Comparison of ENCODE assay signal across 10 mouse cellular contexts in the genomic region with DNA sequence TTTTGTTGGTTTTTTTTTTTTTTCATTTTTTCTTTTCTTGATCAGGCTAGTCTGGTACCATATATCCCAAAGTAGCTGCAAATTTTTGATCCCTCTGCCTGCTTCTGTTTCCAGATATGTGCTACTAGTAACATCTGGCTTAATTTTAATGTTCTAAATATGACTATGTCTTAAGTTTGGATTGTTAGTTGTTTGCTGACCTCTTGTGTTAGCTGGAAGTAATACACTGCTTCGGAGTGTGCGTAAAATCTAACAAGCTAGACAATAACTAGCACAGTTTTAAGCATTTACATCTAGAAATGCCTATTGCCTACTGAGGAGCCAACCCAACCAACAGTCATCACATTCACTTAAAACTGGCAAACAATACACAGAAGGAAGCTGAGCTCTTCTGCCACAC. TPM values are rescaled to one million over a fixed set of nuclear protein-coding genes. Genes with fewer than 3 reads are reported as not detected.
DNase-seq lines count a peak whose midpoint lies in the region; ATAC-seq and TF ChIP-seq lines count a peak whose summit lies in the region.
"Had no signal": no experiment of that assay in that cellular context is flagged by ENCODE, and none has a peak within 500 bp of the region (broad histone marks: within the 10 kb centered on the region; RNA-seq: fewer than 3 reads in every experiment).

No protein-coding gene starts in this region.

- peak; percentile 64; the same call in 1 of the 2 replicates for ATAC-seq in forebrain, postnatal 0 days
- ATAC-seq in forebrain, embryonic 12.5 days (ENCODE audit: low FRiP score) = no peak
- no peak for ATAC-seq in liver, embryonic 14.5 days (ENCODE audit: insufficient read depth)
- no peak for ATAC-seq in erythroid progenitor cell, adult 5-6 weeks (replicated peaks; ENCODE audit: low FRiP score, poor library complexity, severe bottlenecking)

- peak; percentile 58 for DNase-seq in forebrain, postnatal 0 days
- no peak for DNase-seq in liver, embryonic 14.5 days (ENCODE audit: low read depth in 3 of 3, low spot score in 3 of 3)
- DNase-seq in liver = no peak
- peak; percentile 52 for DNase-seq in MEL (ENCODE audit: low read depth, low spot score)
- peak; percentile 62 for DNase-seq in lung, postnatal 36 days
- DNase-seq in urinary bladder, postnatal 25 days (ENCODE audit: low spot score) = no peak
- DNase-seq: liver, embryonic 13.5 days had no signal

- H3K9ac ChIP-seq in forebrain, postnatal 0 days = no peak overlapping the region
- no peak overlapping the region for H3K9ac ChIP-seq in forebrain, embryonic 12.5 days
- H3K9ac ChIP-seq in liver, embryonic 14.5 days (replicated peaks) = no peak overlapping the region
- H3K9ac ChIP-seq in MEL (ENCODE audit: control insufficient read depth, low read depth, low read length, poor library complexity, severe bottlenecking) = no peak overlapping the region
- H3K9ac ChIP-seq: hindbrain, embryonic 15.5 days; liver, embryonic 13.5 days had no signal

- no peak for TF ChIP-seq POLR2A in MEL (IDR thresholded peaks at IDR 0.05; ENCODE audit: control insufficient read depth in 1 of 2, insufficient read depth in 1 of 2, low read depth in 1 of 2, low read length in 2 of 2, poor library complexity in 1 of 2)

- peak; percentile 62 for TF ChIP-seq CTCF in forebrain, postnatal 0 days (IDR thresholded peaks at IDR 0.05; ENCODE audit: low read depth)
- TF ChIP-seq CTCF in liver, embryonic 14.5 days (IDR thresholded peaks at IDR 0.05; ENCODE audit: low read depth) = peak; percentile 37; the same call in 1 of the 2 replicates
- peak in 2 of 3 experiments; percentile 31 to 42; a peak in 3 of 6 replicates for TF ChIP-seq CTCF in MEL (IDR thresholded peaks at IDR 0.05 in 2 of 3, conservative IDR thresholded peaks at IDR 0.05 in 1 of 3; ENCODE audit: control insufficient read depth in 1 of 3, insufficient read depth in 1 of 3, low read depth in 2 of 3, low read length in 3 of 3, poor library complexity in 1 of 3, severe bottlenecking in 1 of 3)

- 79% methylated on average over 2 of the region's 2 CpGs for WGBS in forebrain, postnatal 0 days
- WGBS in forebrain, embryonic 12.5 days = 85% methylated on average over 2 of the region's 2 CpGs
- 74% methylated on average over 2 of the region's 2 CpGs for WGBS in liver, embryonic 14.5 days (ENCODE audit: insufficient replicate concordance)

- no peak overlapping the region for H3K27ac ChIP-seq in forebrain, postnatal 0 days (ENCODE audit: low read depth, low read length)
- no peak overlapping the region for H3K27ac ChIP-seq in forebrain, embryonic 12.5 days
- no peak overlapping the region for H3K27ac ChIP-seq in liver, embryonic 14.5 days
- no peak overlapping the region for H3K27ac ChIP-seq in MEL (ENCODE audit: control insufficient read depth, low read depth, low read length)
- H3K27ac ChIP-seq: hindbrain, embryonic 15.5 days; liver, embryonic 13.5 days had no signal

- no peaks in the 10 kb centered on the region for H3K27me3 ChIP-seq in forebrain, postnatal 0 days (ENCODE audit: insufficient read depth, low read length)
- no peaks in the 10 kb centered on the region for H3K27me3 ChIP-seq in forebrain, embryonic 12.5 days
- H3K27me3 ChIP-seq in liver, embryonic 14.5 days (ENCODE audit: control insufficient read depth, insufficient read depth, low read length) = no peaks in the 10 kb centered on the region
- no peaks in the 10 kb centered on the region for H3K27me3 ChIP-seq in MEL (ENCODE audit: control insufficient read depth in 1 of 2, insufficient read depth in 2 of 2, low read length in 2 of 2)
- H3K27me3 ChIP-seq: hindbrain, embryonic 15.5 days; liver, embryonic 13.5 days had no signal

- H3K4me3 ChIP-seq in forebrain, postnatal 0 days (ENCODE audit: low read depth, low read length) = no peak overlapping the region
- no peak overlapping the region for H3K4me3 ChIP-seq in forebrain, embryonic 12.5 days (replicated peaks)
- no peak overlapping the region for H3K4me3 ChIP-seq in liver, embryonic 14.5 days (ENCODE audit: insufficient read depth in 1 of 2, low read depth in 2 of 2, low read length in 2 of 2)
- no peak overlapping the region for H3K4me3 ChIP-seq in MEL (ENCODE audit: control insufficient read depth in 1 of 2, insufficient read depth in 1 of 2, low read depth in 2 of 2, low read length in 2 of 2)
- H3K4me3 ChIP-seq: hindbrain, embryonic 15.5 days; liver, embryonic 13.5 days had no signal

- peaks cover 5% of the 10 kb centered on the region for H3K79me2 ChIP-seq in MEL (ENCODE audit: control insufficient read depth, insufficient read depth, low read length, poor library complexity)

- no peak overlapping the region for H3K4me2 ChIP-seq in forebrain, postnatal 0 days (ENCODE audit: low read depth)
- no peak overlapping the region for H3K4me2 ChIP-seq in forebrain, embryonic 12.5 days
- no peak overlapping the region for H3K4me2 ChIP-seq in liver, embryonic 14.5 days (ENCODE audit: low read depth)
- H3K4me2 ChIP-seq: hindbrain, embryonic 15.5 days; liver, embryonic 13.5 days had no signal

- TF ChIP-seq RAD21 in MEL (IDR thresholded peaks at IDR 0.05; ENCODE audit: low read depth, low read length) = peak; percentile 45

- TF ChIP-seq EP300 in liver, embryonic 14.5 days (IDR thresholded peaks at IDR 0.05; ENCODE audit: low read depth) = no peak
- TF ChIP-seq EP300 in MEL (IDR thresholded peaks at IDR 0.05; ENCODE audit: low read depth in 1 of 2, low read length in 2 of 2) = no peak

- no peaks in the 10 kb centered on the region for H3K4me1 ChIP-seq in forebrain, postnatal 0 days (ENCODE audit: insufficient read depth)
- H3K4me1 ChIP-seq in forebrain, embryonic 12.5 days = no peaks in the 10 kb centered on the region
- H3K4me1 ChIP-seq in liver, embryonic 14.5 days (replicated peaks; ENCODE audit: control insufficient read depth in 2 of 2, insufficient read depth in 2 of 2, low read length in 1 of 2) = no peaks in the 10 kb centered on the region
- H3K4me1 ChIP-seq in MEL (ENCODE audit: control insufficient read depth in 1 of 2, insufficient read depth in 2 of 2, low read length in 2 of 2) = peaks cover 0 to 8% of the 10 kb centered on the region in 2 experiments; a peak in 2 of 4 replicates
- H3K4me1 ChIP-seq: hindbrain, embryonic 15.5 days; liver, embryonic 13.5 days had no signal

- H3K9me3 ChIP-seq in forebrain, postnatal 0 days (ENCODE audit: low read length) = no peaks in the 10 kb centered on the region
- H3K9me3 ChIP-seq in forebrain, embryonic 12.5 days = no peaks in the 10 kb centered on the region
- no peaks in the 10 kb centered on the region for H3K9me3 ChIP-seq in liver, embryonic 14.5 days (ENCODE audit: control insufficient read depth, low read length)
- H3K9me3 ChIP-seq in MEL (replicated peaks; ENCODE audit: insufficient read depth, low read length) = no peaks in the 10 kb centered on the region
- H3K9me3 ChIP-seq: hindbrain, embryonic 15.5 days; liver, embryonic 13.5 days had no signal

- peaks cover 24% of the 10 kb centered on the region for H3K36me3 ChIP-seq in forebrain, postnatal 0 days (ENCODE audit: insufficient read depth)
- peaks cover 16% of the 10 kb centered on the region for H3K36me3 ChIP-seq in forebrain, embryonic 12.5 days (replicated peaks)
- no peaks in the 10 kb centered on the region; the same call in none of the 2 replicates for H3K36me3 ChIP-seq in liver, embryonic 14.5 days (replicated peaks; ENCODE audit: control insufficient read depth, insufficient read depth, low read depth)
- peaks cover 11 to 14% of the 10 kb centered on the region in 2 experiments for H3K36me3 ChIP-seq in MEL (ENCODE audit: control insufficient read depth in 1 of 2, insufficient read depth in 2 of 2, low read length in 2 of 2)

RNA-seq across cellular contexts. Expression of gene Rpl15, which starts 13.4 kb away (rescaled TPM):
- total RNA-seq in forebrain, postnatal 0 days (2014; rRNA removed) = 701 and 898 TPM in 2 replicates
- polyA plus RNA-seq in forebrain, postnatal 0 days (2015; fragmentation: Nextera tagmentation; extraction: Ambion mirVana) = 300 and 371 TPM in 2 replicates
- 340 and 366 TPM in 2 replicates for polyA plus RNA-seq in forebrain, embryonic 12.5 days (2016; fragmentation: Nextera tagmentation; extraction: Ambion mirVana)
- polyA plus RNA-seq in liver, embryonic 14.5 days (2012; rRNA removed) = 372 and 626 TPM in 2 replicates
- polyA plus RNA-seq in liver, embryonic 14.5 days (2014; fragmentation: Nextera tagmentation; extraction: Ambion mirVana) = 382 and 390 TPM in 2 replicates
- 1,780 and 1,810 TPM in 2 replicates for total RNA-seq in MEL (2012; rRNA removed)
- 100 to 1,000 TPM in 1 of 2 experiments, 10 to 100 TPM in 1; 99.6 to 885 TPM for polyA plus RNA-seq in MEL (2012; ENCODE audit: insufficient read depth in 1 of 2, insufficient read length in 2 of 2, low read depth in 1 of 2, low replicate concordance in 2 of 2, missing spikeins in 1 of 2)
- 659 and 700 TPM in 2 replicates for total RNA-seq in erythroid progenitor cell, adult 5-6 weeks (2015; ENCODE audit: low replicate concordance)
- 382 and 679 TPM in 2 replicates for total RNA-seq in erythroid progenitor cell, adult 5-6 weeks (2017; ENCODE audit: low replicate concordance)

RNA-seq across cellular contexts. Expression of gene Nkiras1, which starts 13.6 kb away (rescaled TPM):
- total RNA-seq in forebrain, postnatal 0 days (2014; rRNA removed) = 19.2 and 23.8 TPM in 2 replicates
- 47.1 and 54.9 TPM in 2 replicates for polyA plus RNA-seq in forebrain, postnatal 0 days (2015; fragmentation: Nextera tagmentation; extraction: Ambion mirVana)
- 17.5 and 19.3 TPM in 2 replicates for polyA plus RNA-seq in forebrain, embryonic 12.5 days (2016; fragmentation: Nextera tagmentation; extraction: Ambion mirVana)
- polyA plus RNA-seq in liver, embryonic 14.5 days (2012; rRNA removed) = 4.1 and 8.9 TPM in 2 replicates
- 7.0 and 8.5 TPM in 2 replicates for polyA plus RNA-seq in liver, embryonic 14.5 days (2014; fragmentation: Nextera tagmentation; extraction: Ambion mirVana)
- total RNA-seq in MEL (2012; rRNA removed) = 5.7 and 6.8 TPM in 2 replicates
- polyA plus RNA-seq in MEL (2012; ENCODE audit: insufficient read depth in 1 of 2, insufficient read length in 2 of 2, low read depth in 1 of 2, low replicate concordance in 2 of 2, missing spikeins in 1 of 2) = 1 to 10 TPM in 1 of 2 experiments, not detected in 1; 6.9 TPM
- total RNA-seq in erythroid progenitor cell, adult 5-6 weeks (2015; ENCODE audit: low replicate concordance) = 0.36 and 3.8 TPM in 2 replicates
- 0.30 and 2.6 TPM in 2 replicates for total RNA-seq in erythroid progenitor cell, adult 5-6 weeks (2017; ENCODE audit: low replicate concordance)

RNA-seq across cellular contexts. Expression of gene Nr1d2, which starts 45.7 kb away (rescaled TPM):
- 21.1 and 24.4 TPM in 2 replicates for total RNA-seq in forebrain, postnatal 0 days (2014; rRNA removed)
- polyA plus RNA-seq in forebrain, postnatal 0 days (2015; fragmentation: Nextera tagmentation; extraction: Ambion mirVana) = 5.6 and 7.1 TPM in 2 replicates
- polyA plus RNA-seq in forebrain, embryonic 12.5 days (2016; fragmentation: Nextera tagmentation; extraction: Ambion mirVana) = 7.0 and 7.5 TPM in 2 replicates
- polyA plus RNA-seq in liver, embryonic 14.5 days (2012; rRNA removed) = 0.52 and 0.85 TPM in 2 replicates
- polyA plus RNA-seq in liver, embryonic 14.5 days (2014; fragmentation: Nextera tagmentation; extraction: Ambion mirVana) = 1.3 and 1.4 TPM in 2 replicates
- total RNA-seq in MEL (2012; rRNA removed) = 5.4 and 6.1 TPM in 2 replicates
- 1 to 10 TPM in 1 of 2 experiments, not detected in 1; 4.9 TPM for polyA plus RNA-seq in MEL (2012; ENCODE audit: insufficient read depth in 1 of 2, insufficient read length in 2 of 2, low read depth in 1 of 2, low replicate concordance in 2 of 2, missing spikeins in 1 of 2)
- 4.6 TPM in 1 of 2 replicates, not detected in the other for total RNA-seq in erythroid progenitor cell, adult 5-6 weeks (2015; ENCODE audit: low replicate concordance)
- 2.2 and 7.3 TPM in 2 replicates for total RNA-seq in erythroid progenitor cell, adult 5-6 weeks (2017; ENCODE audit: low replicate concordance)

RNA-seq across cellular contexts. Expression of gene Ube2e1, which starts 47.1 kb away (rescaled TPM):
- 49.7 and 59.9 TPM in 2 replicates for total RNA-seq in forebrain, postnatal 0 days (2014; rRNA removed)
- polyA plus RNA-seq in forebrain, postnatal 0 days (2015; fragmentation: Nextera tagmentation; extraction: Ambion mirVana) = 144 and 158 TPM in 2 replicates
- polyA plus RNA-seq in forebrain, embryonic 12.5 days (2016; fragmentation: Nextera tagmentation; extraction: Ambion mirVana) = 175 and 177 TPM in 2 replicates
- polyA plus RNA-seq in liver, embryonic 14.5 days (2012; rRNA removed) = 13.8 and 20.9 TPM in 2 replicates
- 11.6 and 13.1 TPM in 2 replicates for polyA plus RNA-seq in liver, embryonic 14.5 days (2014; fragmentation: Nextera tagmentation; extraction: Ambion mirVana)
- total RNA-seq in MEL (2012; rRNA removed) = 43.0 and 43.2 TPM in 2 replicates
- polyA plus RNA-seq in MEL (2012; ENCODE audit: insufficient read depth in 1 of 2, insufficient read length in 2 of 2, low read depth in 1 of 2, low replicate concordance in 2 of 2, missing spikeins in 1 of 2) = 100 to 1,000 TPM; 240 to 246 TPM
- 14.8 and 21.8 TPM in 2 replicates for total RNA-seq in erythroid progenitor cell, adult 5-6 weeks (2015; ENCODE audit: low replicate concordance)
- 10.1 and 26.2 TPM in 2 replicates for total RNA-seq in erythroid progenitor cell, adult 5-6 weeks (2017; ENCODE audit: low replicate concordance)

Comparison
In these comparisons a context has a peak if more than half of its experiments do, and no peak if none do; other contexts are left out.
1. DNase-seq: peak in forebrain, postnatal 0 days (single experiment), MEL (single experiment) and lung, postnatal 36 days (single experiment); none in liver, embryonic 14.5 days (0 of 3), liver (single experiment) and urinary bladder, postnatal 25 days (single experiment).
2. Peak in every context shown above with its lines, with median percentiles within 50 percentile points of each other: CTCF ChIP-seq.